Mouse (Mus musculus): Measurements from ENCODE around the gene Eral1.
"Not testable (repeated sequence)": the region's sequence is repeated elsewhere in the genome, so short reads cannot be mapped to it uniquely, and the experiment has no call there.

Eral1 gene

GRCm38 (mm10) chr11:78087756-78088281 lies 7.6 kb upstream of the Eral1 start:
- DNase-seq (ENCODE audit: low spot score) = no peak

- DNase-seq (ENCODE audit: low spot score) = no peak
Observed at GRCm38 (mm10) chr11:78086925-78087479, 6.8 kb upstream of the Eral1 start.

- no peak for DNase-seq (ENCODE audit: low spot score)
Observed at GRCm38 (mm10) chr11:78083595-78083994, 3.4 kb upstream of the Eral1 start.

- DNase-seq (ENCODE audit: low spot score) = no peak
Observed at GRCm38 (mm10) chr11:78074666-78075065, 5.5 kb downstream of the Eral1 start.

GRCm38 (mm10) chr11:78074277-78074652 lies 5.9 kb downstream of the Eral1 start:
- DNase-seq (ENCODE audit: low spot score) = no peak

GRCm38 (mm10) chr11:78073577-78074276 lies 6.5 kb downstream of the Eral1 start:
- DNase-seq (ENCODE audit: low spot score) = no peak

GRCm38 (mm10) chr11:78072425-78073130 lies 7.6 kb downstream of the Eral1 start:
- no peak for DNase-seq (ENCODE audit: low spot score)

- no peak for DNase-seq (ENCODE audit: low spot score)
Observed at GRCm38 (mm10) chr11:78071938-78072337, 8.2 kb downstream of the Eral1 start.

- DNase-seq (ENCODE audit: low spot score) = no peak
Observed at GRCm38 (mm10) chr11:78069646-78070045, 10.5 kb downstream of the Eral1 start.

- DNase-seq (ENCODE audit: low spot score) = no peak
Observed at GRCm38 (mm10) chr11:78069130-78069529, 11.1 kb downstream of the Eral1 start.

- DNase-seq (ENCODE audit: low spot score) = no peak
Observed at GRCm38 (mm10) chr11:78067566-78067965, 12.6 kb downstream of the Eral1 start.

- DNase-seq (ENCODE audit: low spot score) = no peak
Observed at GRCm38 (mm10) chr11:78066641-78067040, 13.5 kb downstream of the Eral1 start.

GRCm38 (mm10) chr11:78065906-78066305 lies 14.3 kb downstream of the Eral1 start:
- DNase-seq (ENCODE audit: low spot score) = no peak

- DNase-seq (ENCODE audit: low spot score) = no peak
Observed at GRCm38 (mm10) chr11:78062563-78062962, 17.6 kb downstream of the Eral1 start.

GRCm38 (mm10) chr11:78059833-78060757 lies 20.1 kb downstream of the Eral1 start:
- DNase-seq (ENCODE audit: low spot score) = peak; percentile 78

GRCm38 (mm10) chr11:78056946-78057345 lies 23.2 kb downstream of the Eral1 start:
- no peak for DNase-seq (ENCODE audit: low spot score)

- no peak for DNase-seq (ENCODE audit: low spot score)
Observed at GRCm38 (mm10) chr11:78053078-78053477, 27.1 kb downstream of the Eral1 start.

- not testable (repeated sequence) for DNase-seq (ENCODE audit: low spot score)
Observed at GRCm38 (mm10) chr11:78048637-78049036, 31.5 kb downstream of the Eral1 start.

- DNase-seq (ENCODE audit: low spot score) = no peak
Observed at GRCm38 (mm10) chr11:78044758-78045251, 35.4 kb downstream of the Eral1 start.

GRCm38 (mm10) chr11:78042290-78042870 lies 37.8 kb downstream of the Eral1 start:
- DNase-seq (ENCODE audit: low spot score) = not testable (repeated sequence)

GRCm38 (mm10) chr11:78040878-78041277 lies 39.3 kb downstream of the Eral1 start:
- no peak for DNase-seq (ENCODE audit: low spot score)

Measured in embryo, embryonic 10 days (tissue).